Mouse (Mus musculus) spleen, adult 18-20 months (tissue): Measurements from ENCODE around the gene Egln2.
A peak's percentile ranks its signal among the peaks of the same experiment; 100 is the strongest.

ENCODE experiments used
- DNase-seq, 2 experiments: peaks; one replicate each; pipeline ENCODE4 v3.0.0; 2022; ENCODE audit warnings: mixed read lengths in 2 of 2

Egln2 gene

DNA sequence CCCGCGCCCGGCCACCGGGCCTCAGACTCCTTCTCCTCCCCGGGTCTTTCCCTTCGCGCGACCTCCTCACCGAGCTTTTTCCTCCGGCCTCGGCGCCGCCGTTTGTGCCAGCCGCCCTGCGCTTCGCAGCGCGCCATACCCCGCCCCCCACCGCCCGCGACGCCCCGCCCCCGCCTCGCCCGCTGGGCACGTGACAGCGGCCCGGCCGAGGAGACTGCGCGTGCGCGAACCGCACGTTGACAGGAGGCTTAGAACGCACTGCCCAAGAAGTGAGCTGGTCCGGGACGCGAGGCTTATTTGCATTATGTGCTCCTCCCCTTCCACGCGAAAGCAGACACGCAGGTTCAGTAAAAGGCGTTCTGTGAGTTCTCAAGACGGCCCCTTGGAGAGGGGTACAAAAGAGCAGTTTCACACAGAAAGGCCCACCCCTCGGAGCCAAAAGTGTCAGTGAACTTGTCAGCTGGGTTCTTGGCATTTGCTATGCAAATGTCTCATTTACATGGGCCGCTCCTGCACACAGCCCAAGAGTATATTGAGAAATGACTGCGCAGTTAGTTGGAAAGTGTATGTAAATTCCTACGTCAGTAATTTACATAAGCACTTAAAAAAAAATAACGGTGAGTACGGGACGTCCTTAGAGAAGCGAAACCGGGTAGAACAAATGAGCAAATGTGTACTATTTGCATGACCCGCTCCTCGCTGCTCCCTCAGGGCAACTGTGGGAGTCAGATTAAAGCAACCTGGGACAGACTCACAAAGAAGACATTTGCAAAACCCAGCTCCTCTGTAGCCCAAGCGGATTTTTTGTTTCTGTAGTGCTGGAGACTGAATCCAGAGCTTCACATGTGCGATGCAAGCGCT, at the start of gene Egln2:
TSS of gene Egln2 (minus strand) at position 189 of the 861 bp plus-strand sequence.
- peak; percentile 93 to 94 for DNase-seq

DNA sequence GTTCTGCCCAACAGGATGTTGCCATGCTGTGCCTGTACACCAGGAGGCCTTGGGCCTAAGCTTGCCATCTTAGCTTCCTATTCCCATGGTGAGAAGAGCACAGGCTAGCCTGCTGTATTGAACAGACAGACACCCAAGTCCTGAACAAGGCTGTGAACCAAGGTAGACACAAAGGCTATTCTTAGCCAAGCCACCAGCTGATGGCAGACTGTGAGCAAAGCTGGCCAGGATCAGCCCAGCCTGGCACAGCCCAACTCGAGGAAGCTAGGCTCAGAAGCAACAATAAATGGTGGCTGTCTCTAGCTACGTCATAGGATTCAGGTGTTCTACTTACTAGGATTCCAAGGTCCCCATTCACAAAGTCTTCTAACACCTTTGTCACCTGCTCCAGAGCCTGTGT, 46.0 kb upstream of the Egln2 start:
- no peak for DNase-seq

DNA sequence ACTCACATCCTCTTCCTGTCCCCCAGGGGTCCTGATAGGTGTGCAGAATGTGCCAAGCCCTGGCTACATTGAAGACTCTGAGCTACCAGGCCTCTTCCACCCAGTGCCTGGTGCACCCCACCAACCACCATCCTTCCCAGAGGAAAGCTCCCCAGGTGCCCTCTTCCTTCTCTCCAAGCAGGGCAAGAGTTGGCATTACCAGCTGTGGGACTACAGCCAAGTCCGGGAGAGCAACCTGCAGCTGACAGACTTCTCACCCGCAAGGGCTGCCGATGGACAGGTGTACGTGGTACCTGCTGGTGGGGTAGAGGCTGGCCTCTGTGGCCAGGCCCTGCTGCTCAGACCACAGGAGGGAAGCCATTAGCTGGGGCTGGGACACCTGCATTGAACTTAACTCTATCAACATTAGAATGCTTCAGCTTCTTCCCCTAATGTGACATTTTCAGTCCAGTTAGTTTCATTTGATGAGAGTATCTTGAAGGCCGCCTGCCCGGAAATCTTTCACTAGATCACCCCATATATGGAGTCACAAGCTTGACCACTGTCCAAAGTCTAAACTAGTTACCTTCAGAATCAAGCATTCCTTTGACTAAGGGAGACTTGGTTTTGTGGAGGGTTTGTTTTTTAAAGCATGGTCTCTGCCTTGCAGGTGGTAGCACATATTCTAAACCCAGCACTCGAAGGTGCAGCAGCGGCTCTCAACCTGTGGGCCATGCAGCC, 37.3 kb upstream of the Egln2 start:
- DNase-seq = no peak

DNA sequence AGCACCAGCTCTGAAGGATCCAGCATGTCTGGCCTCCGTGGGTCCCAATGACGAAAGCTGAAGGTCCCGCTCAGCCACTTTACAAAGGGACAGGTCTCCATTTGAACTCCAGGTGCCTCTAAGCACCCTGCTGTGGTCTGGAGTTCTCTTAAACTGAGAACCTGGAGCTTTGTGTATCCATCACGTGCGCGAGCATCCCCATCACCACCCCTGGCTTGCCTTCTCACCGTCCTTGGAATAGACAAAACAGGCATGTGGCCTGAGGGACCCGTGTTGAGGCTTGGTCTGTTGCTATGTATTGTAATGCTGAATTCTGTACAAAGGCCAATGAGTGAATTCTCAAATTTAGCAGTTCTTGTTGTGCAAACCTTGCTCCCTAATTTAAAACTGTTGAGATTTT, 32.2 kb upstream of the Egln2 start:
- no peak for DNase-seq

DNA sequence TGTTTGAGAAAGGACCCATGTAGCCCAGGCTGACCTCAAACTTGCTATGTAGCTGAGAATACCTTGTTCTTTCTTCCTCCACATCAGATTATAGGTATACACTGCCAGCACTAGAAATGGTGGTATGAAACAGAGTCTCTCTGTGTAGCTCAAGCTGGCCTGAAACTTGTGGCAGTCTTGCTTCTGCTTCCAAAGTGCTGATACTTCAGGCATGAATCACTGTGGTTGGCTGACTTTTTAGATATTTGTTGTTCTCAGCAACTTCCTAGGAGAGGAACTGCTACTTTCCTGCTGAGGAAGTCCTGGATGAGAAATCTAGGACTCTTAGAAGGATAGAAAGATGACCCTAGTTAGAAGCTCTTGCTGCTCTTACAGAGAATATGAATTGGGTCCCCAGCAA, 31.8 kb upstream of the Egln2 start:
- no peak for DNase-seq

DNA sequence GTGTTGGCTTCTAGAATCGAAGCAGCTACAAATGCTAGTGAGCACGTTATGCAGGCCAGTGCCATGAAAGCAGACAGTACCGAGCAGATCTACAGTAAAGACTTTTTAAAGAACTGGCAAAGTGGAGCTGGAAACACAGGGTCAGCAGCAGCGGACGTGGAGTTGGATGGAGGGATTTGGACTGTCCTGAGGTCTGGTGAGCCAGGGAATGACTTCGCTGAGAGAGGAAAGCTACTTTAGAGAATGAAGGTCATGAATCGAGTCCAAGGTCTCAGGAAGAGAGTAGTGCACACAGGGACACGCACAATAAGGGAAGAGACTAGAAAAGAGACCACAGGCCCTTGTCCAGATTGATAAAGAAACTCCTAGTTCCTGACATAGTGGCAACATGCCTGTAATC, 31.0 kb upstream of the Egln2 start:
- DNase-seq = no peak

DNA sequence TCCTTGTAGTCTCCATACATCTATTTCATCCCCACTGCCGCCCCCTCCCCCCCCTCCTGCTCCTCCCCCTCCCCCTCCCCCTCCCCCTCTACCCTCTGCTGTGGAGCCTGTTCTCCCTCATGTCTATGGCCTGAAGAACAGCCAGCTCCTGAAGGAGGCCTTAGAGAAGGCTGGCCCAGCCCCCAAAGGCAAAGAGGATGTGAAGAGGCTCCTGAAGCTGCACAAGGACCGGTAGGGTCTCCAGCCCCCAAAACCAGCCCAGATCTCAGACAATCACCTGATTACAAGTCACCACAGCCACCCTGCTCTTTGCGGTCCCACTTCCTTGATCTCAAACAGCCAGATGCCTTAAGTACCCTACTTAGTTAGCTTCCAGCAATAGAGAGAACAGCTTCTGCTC, 30.5 kb upstream of the Egln2 start:
- no peak for DNase-seq

DNA sequence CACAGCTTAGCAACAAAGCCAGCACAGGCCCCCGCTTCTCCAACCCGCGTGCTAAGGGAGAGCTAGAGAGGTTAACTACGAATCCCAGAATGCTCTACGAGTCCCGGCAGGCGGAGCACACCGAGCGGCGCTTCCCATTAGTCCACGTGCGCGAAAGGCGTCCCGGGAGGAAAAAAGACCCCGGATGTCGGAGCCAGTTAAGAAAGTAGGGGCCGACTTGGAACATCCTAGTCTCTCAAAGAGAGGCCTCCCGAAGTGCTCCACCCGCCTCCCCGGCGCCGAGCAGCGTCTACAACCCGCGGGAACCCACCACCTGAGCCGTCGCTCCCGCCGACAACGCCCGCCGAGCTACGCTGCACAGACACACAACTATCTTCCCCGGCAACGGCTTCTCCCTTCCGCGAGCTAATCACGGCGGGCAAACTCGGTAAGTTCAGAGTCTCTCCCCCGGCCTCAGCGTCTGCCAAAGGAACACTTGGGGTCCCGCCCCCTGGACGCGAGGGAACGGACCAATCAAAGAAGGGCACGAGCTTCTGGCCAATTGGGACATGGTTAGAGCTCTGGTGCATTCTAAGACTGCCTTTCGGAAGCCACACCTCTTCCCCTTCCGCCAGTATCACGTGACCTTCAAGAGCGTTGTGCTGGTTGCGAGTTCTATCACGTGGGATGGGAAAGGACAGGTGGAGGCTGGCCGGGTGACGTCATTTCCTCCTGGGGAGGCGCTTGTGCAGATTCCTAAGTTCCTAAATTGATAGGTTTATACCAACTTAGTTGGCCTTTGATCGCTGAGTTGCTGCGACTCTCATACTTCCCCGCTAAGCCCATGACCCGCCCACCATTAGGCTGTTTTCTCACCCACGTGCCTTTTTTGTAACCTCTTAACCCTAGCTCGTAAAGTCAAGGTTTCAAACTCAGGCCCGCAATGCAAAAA, 29.3 kb upstream of the Egln2 start, which contains the start of the genes BC024978 and Snrpa:
TSS of gene BC024978 (plus strand) at position 101 of the 931 bp plus-strand sequence.
TSS of gene Snrpa (minus strand) at position 591 of the 931 bp plus-strand sequence.
- peak; percentile 87 to 92 for DNase-seq

DNA sequence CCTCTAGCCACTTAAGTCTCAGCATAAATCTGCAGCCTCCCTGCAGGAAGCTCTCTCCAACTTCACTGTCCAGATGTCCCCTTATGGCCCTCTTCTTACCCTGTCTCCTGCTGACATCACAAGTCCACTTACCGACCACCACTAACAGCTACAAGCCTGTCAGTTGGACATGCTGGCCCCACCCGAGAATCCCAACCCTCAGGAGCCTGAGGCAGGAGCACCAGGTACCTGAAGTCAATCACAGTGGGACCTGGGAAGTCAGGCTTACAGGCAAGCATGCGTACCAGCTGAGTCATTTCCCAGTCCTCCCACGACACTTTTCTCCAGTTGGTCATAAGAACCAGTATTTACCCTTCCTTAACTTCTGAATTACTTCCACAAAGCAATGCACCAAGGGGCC, 27.1 kb upstream of the Egln2 start:
- no peak for DNase-seq

DNA sequence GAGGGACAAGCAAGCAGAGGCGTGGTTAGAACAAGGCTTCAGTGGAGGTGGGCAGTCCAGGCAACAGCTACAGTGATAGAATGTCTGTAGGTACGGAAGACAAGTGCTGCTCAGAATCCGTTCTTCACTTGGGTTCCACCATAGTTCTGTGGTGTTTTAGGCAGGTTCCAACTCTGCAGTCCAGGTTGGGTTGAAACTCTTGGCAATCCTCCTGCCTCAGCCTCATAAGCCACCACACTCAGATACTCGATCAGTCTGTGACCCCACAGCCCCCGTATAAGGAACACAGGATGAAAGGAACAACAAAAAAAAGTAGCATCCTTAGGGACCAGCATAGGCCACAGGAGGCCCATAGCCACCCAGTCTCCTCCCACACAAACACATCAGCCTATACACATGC, 25.8 kb upstream of the Egln2 start:
- no peak for DNase-seq

DNA sequence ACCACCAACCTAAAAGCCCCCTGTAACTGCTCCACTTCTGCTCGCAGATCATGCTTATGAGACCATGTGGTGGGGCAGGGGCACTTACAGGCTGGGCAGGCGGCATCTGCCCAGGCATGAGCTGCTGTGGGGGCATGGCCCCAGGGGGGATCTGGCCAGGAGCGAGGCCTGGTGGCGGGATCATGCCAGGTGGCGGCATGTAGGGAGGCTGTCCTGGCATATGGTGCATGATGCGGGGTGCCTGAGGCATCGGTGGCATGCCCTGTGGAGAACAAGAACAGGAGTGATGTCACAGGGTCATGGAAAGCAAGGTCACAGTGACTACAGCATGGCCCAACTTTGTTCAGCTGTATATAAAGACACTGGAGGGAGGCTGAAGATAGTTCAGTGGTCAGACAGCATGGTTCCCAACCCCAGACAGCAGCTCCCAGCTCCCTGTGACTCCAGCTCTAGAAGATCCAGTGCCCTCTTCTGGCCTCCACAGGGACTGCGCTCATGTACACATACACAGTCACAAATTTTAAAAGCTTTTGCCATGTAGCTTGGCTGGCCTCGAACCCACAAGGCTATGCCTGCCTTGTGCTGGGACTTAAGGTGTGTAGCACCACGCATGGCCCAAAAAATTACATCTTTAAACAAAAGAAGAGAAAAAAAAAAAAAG, 22.8 kb upstream of the Egln2 start:
- no peak for DNase-seq

DNA sequence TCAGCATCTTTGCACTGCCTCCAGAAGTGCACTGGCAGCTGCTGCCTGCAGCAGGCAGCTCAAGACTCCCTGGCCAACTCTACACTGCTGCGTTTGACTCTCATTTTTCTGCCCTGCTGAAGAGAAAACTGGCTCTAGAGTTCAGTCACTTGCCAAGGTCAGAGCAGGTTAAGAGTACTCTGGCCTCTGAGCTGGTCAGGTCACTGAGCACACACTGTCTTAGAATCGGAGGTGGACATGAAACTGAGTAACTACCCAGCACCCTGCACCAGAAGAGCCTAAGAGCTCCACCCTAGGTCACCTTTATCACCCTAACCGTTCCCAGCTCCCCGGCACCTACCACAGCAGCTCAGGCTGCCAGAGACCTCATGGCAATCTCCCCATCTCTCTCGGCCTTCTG, 19.4 kb upstream of the Egln2 start:
- no peak for DNase-seq

DNA sequence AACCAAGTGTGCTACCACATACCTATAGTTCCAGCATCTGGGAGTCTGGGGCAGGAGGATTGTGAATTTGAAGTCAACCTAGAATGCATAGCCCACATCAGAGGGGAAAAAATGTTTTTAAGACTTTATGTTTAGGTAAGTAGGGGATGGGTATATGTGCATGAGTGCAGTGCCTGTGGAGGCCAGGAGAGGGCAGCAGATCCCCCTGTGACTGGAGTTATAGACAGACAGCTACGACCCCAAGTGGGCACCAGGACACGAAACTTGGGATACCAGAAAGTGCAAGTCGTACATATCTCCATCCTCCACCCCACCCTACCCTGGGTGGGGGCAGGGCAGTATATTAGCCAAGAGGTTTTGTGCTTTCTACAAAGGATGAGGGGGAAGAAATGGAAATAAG, 18.4 kb upstream of the Egln2 start:
- DNase-seq = peak in 1 of 2 experiments; percentile 41

DNA sequence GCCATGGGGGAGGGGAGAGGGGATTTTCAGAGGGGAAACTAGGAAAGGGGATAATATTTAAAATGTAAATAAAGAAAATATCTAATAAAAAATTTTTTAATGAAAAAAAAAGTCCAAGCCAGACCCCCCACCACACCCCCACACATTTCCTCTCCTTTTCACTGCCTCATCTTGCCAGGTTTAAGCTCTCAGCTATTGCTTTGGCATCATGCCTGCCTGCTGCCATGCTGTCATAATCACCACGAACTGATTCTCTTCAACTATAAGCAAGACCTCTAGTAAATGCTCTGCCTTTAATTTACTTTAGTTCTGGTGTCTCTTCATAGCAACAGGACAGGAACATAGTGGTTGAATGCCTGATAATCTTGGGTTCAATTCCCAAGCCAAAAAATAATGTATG, 15.9 kb upstream of the Egln2 start:
- no peak for DNase-seq

DNA sequence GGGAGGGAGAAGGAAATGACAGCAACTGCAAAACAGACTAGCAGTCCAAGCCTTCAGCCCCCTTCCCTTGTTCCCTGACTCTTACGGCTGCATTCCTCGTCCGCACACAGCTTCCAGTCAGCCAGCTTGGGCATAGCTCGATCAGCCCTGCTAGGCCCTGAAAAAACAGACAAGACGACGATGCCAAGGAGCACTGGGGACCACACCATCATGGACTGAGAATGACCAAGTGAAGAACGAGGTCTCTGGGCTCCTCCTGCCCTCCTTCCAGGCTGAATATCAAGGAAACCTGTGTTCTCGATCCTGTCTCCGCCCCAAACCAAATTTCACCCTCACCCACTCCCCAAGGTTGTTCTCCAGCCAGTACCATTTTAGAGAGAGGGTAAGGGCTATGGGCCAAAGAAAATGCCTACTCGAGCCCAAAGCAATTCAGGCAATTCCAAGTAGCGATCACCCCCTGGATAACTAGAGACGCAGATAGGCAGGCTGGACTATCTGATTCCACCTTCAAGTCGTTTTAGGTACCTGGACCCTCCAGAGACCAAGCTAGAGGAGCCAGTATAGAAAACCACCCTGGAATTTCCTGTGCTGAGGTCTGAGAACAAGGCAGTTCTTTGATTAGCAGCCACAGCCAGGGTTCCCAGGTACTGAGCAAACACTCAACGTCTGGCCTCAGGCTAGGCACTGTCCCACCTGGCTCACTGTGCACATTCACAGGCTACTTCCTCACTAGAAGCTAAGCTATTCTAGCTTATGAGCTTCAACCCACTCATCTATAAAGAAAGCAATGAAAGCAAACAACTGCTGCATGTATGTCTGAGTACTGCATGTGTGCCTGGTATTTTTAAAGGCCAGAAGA, 14.5 kb upstream of the Egln2 start, which contains the start of the genes Gm21983 and Mia:
TSS of gene Gm21983 (minus strand) at position 250 of the 859 bp plus-strand sequence.
TSS of gene Mia (minus strand) at position 321 of the 859 bp plus-strand sequence.
- DNase-seq = no peak

DNA sequence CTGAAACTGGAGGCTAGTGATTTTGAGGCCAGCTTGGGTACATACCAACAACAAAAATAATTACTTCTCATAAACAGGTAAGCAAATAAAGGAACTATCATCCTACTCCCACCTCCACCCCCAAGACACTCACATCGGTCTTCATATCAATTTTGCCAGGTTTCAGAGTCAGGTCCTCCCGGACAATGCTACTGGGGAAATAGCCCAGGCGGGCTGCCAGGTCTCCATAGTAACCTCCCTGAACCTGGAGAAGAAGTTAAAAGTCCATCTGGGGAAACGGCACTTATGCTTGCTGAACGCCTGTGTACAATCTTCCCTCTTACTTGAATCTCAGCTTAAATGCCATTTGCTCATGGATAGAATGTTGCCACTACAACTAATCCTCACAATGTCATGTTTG, 13.4 kb upstream of the Egln2 start:
- no peak for DNase-seq

DNA sequence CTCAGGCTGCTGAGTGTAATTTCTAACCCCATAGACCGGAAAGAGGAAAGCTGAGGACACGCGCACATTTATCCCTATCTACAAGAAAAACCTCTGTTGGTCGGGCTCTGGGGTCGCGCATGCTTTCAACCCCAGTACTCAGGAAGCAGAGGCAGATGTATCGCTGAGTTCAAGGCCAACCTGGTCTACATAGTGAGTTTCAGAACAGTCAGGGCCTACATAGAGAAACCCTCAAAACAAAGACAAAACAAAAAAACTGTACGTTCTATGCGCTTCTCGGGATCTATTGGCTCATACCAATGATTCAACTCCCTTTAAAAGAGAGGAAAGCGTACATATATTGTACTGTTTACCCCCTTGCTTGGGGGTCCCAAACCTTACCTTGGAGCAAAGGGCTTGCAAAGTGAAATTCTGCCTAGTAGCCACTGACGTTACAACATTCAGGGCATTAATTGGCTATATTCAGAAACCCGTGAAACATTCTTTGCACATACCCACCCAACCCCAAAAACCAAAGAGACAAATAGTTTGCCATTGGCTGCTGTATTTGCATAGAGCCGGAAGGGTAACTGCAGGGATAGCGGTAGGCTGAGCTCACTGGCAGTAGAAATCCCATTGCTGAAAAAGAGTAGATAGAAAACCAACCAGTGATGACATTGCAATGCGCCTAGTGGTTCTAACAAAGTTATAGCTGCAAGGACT, 12.8 kb upstream of the Egln2 start:
- DNase-seq = no peak

DNA sequence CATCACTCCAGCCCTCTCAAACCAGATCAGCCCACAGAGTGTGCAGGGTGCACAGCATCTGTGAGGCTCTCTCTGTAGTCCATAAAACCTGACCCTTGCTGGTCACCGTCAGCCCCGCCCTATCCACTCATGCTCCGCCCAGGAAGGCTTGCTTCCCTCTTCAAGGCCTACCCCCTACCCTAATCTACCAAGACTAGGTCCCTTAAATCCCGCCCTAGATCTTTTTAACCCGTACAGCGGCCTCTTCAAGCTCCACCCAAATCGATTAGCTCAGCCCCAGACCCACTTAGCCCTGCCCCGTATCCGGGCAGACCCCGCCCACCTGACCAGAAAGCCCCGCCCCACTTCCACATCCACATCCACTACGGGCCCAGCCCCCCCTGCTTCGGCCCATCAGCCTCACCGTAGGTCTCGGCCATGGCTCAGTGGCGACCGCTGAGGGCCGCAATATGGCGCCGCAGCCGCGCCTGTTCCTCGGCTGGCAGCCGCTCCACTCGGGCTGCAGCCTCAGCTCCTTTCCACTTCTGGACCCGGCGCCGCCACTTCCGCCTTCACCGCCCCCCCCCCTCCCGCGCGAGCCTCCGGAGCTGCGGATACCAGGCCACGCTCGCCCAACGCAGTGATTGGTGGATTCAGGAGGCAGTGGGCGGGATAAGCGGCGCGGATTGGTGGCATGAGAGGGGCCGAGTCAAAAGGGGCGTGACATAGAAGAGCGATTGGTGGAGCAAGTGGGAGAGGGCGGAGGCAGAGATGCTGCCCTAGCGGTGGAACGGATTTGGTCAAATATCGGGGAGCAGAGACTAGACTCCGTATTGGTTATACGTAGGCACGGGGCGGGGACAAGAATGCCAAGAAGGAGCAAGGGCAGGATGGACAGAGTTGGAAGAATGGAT, 12.0 kb upstream of the Egln2 start, which contains the start of gene Rab4b:
TSS of gene Rab4b (minus strand) at position 573 of the 893 bp plus-strand sequence.
- DNase-seq = peak; percentile 96 to 99

DNA sequence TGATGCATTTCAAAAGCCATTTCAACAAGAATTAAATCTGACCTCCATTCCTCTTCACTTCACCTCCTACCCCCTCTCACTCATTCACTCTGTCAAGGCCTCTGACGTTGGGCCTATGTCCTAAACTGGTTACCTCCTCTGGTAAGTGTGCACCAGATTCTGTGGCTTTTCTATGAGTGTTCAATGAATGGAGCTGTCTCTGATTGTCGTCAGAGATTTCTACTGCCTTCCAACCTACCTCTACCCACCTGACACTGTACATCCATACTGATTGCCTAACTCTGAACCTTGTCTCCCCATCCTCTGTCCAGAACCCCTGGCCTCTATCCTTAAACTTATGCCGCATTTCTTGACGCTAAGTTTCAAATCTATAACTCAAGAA, 11.3 kb upstream of the Egln2 start:
- no peak for DNase-seq
